Comparison of ENCODE assay signal across 8 mouse cellular contexts in the genomic region with DNA sequence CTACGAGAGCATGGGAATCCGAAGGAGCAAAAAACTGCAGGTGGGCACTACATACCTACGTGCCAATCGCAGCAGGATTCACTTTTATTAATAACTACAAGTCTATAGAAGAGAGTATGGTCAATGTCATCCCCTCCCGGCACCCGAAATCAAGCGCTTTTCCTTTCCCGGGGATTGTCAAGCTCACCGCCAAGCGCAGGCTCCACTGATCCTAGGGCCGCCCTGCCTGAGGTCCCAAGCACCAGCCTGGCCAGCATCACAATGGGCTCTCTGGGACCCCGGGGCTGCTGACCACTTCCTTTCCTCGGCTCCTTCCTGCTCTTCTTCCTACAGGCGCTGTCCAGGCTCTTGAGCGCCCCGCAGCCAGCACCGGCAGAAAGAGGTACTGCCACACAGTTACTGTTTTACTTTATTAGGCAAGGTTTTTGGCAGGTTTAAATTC. TPM values are rescaled to one million over a fixed set of nuclear protein-coding genes. Genes with fewer than 3 reads are reported as not detected.
DNase-seq lines count a peak whose midpoint lies in the region; ATAC-seq and TF ChIP-seq lines count a peak whose summit lies in the region.

TSS of gene Usp45 (plus strand) at position 294 of the 442 bp plus-strand sequence.
TSS of gene Tstd3 (minus strand) at position 350 of the 442 bp plus-strand sequence.

- peak; percentile 100 for ATAC-seq in erythroid progenitor cell, adult 5-6 weeks (replicated peaks; ENCODE audit: low FRiP score, poor library complexity, severe bottlenecking)
- ATAC-seq in heart, embryonic 13.5 days (ENCODE audit: extremely low read depth, insufficient number of reproducible peaks, low FRiP score, low TSS enrichment): peak; percentile 83
- ATAC-seq in liver, embryonic 11.5 days (replicated peaks; ENCODE audit: low FRiP score): peak; percentile 91

- H3K27ac ChIP-seq in heart, embryonic 13.5 days (replicated peaks): peak within 1 kb of the TSS; percentile 26; the same call in 1 of the 2 replicates
- H3K27ac ChIP-seq in liver, embryonic 11.5 days (ENCODE audit: low read depth, low read length): peak within 1 kb of the TSS; percentile 43

- H3K4me3 ChIP-seq in heart, embryonic 13.5 days: peak within 1 kb of the TSS; percentile 85
- peak within 1 kb of the TSS; percentile 80 for H3K4me3 ChIP-seq in liver, embryonic 11.5 days (ENCODE audit: low read depth, low read length)
- peak within 1 kb of the TSS; percentile 57 for H3K4me3 ChIP-seq in myocyte

- H3ac ChIP-seq in myocyte (ENCODE audit: control insufficient read depth, insufficient read length): no peak within 1 kb of the TSS

- peak within 1 kb of the TSS; percentile 85 for H3K9ac ChIP-seq in heart, embryonic 13.5 days
- H3K9ac ChIP-seq in liver, embryonic 11.5 days (ENCODE audit: low read depth, low read length): peak within 1 kb of the TSS; percentile 82

- WGBS in heart, embryonic 13.5 days: 1% methylated on average over 17 of the region's 17 CpGs
- WGBS in liver, embryonic 11.5 days: 3% methylated on average over 17 of the region's 17 CpGs

- peak; percentile 78 for DNase-seq in CD4-positive helper T cell, adult 2 months (ENCODE audit: low read depth, low spot score)
- peak; percentile 46 for DNase-seq in brain, embryonic 18.5 days (ENCODE audit: low read depth, low spot score)
- peak; percentile 89 for DNase-seq in kidney, postnatal 10 days
- peak; percentile 72 for DNase-seq in liver, embryonic 11.5 days (ENCODE audit: low spot score)
- DNase-seq in splenic B cell, adult 2 months (ENCODE audit: low read depth, low spot score): peak; percentile 80

- H3K4me1 ChIP-seq in heart, embryonic 13.5 days: no peaks in the 10 kb centered on the region
- H3K4me1 ChIP-seq in liver, embryonic 11.5 days (replicated peaks; ENCODE audit: control insufficient read depth, insufficient read depth, low read length): no peaks in the 10 kb centered on the region

- peak; percentile 43 for TF ChIP-seq POLR2A in myocyte (IDR thresholded peaks at IDR 0.05; ENCODE audit: insufficient read length, low read depth)

- no peaks in the 10 kb centered on the region for H3K36me3 ChIP-seq in heart, embryonic 13.5 days
- no peaks in the 10 kb centered on the region for H3K36me3 ChIP-seq in liver, embryonic 11.5 days (ENCODE audit: control insufficient read depth, insufficient read depth, low read length)
- H3K36me3 ChIP-seq in myocyte (ENCODE audit: control insufficient read depth, insufficient read depth): no peaks in the 10 kb centered on the region
- no peaks in the 10 kb centered on the region for H3K36me3 ChIP-seq in splenic B cell, adult 2 months (ENCODE audit: control insufficient read depth, insufficient read depth, low read length, poor library complexity, severe bottlenecking)

- peak within 1 kb of the TSS; percentile 84 for H3K4me2 ChIP-seq in heart, embryonic 13.5 days
- peak within 1 kb of the TSS; percentile 83 for H3K4me2 ChIP-seq in liver, embryonic 11.5 days
- H3K4me2 ChIP-seq in myocyte (ENCODE audit: low read depth): peak within 1 kb of the TSS; percentile 78

- no peaks in the 10 kb centered on the region for H3K27me3 ChIP-seq in heart, embryonic 13.5 days (replicated peaks)
- no peaks in the 10 kb centered on the region for H3K27me3 ChIP-seq in liver, embryonic 11.5 days (replicated peaks; ENCODE audit: control insufficient read depth, insufficient read depth, low read length)
- H3K27me3 ChIP-seq in myocyte (ENCODE audit: control insufficient read depth, insufficient read depth, insufficient read length): no peaks in the 10 kb centered on the region
- no peaks in the 10 kb centered on the region for H3K27me3 ChIP-seq in splenic B cell, adult 2 months (ENCODE audit: control insufficient read depth, insufficient read depth, low read length, poor library complexity, severe bottlenecking)

- H3K79me2 ChIP-seq in myocyte (ENCODE audit: control insufficient read depth, insufficient read depth): no peaks in the 10 kb centered on the region

- no peaks in the 10 kb centered on the region for H3K9me3 ChIP-seq in heart, embryonic 13.5 days
- H3K9me3 ChIP-seq in liver, embryonic 11.5 days (ENCODE audit: control insufficient read depth, low read length): no peaks in the 10 kb centered on the region

TF ChIP-seq in myocyte, 11 proteins besides CTCF, POLR2A, EP300 and RAD21:
- TF ChIP-seq TCF3 (IDR thresholded peaks at IDR 0.05; ENCODE audit: insufficient read length, low read depth) (no peak), USF1 (IDR thresholded peaks at IDR 0.05; ENCODE audit: low read depth) (no peak), SRF (IDR thresholded peaks at IDR 0.05; ENCODE audit: control insufficient read depth, insufficient read length, low read depth) (peak; percentile 17), CEBPB (IDR thresholded peaks at IDR 0.05; ENCODE audit: insufficient read depth, poor library complexity, severe bottlenecking) (no peak), E2F4 (IDR thresholded peaks at IDR 0.05; ENCODE audit: insufficient read depth) (no peak), POLR2AphosphoS2 (IDR thresholded peaks at IDR 0.05; ENCODE audit: insufficient read length, low read depth) (peak; percentile 18)
TF ChIP-seq in myocyte: peak in this region for 2.

RNA-seq across cellular contexts. Expression of gene Usp45, which starts in this region (rescaled TPM):
- total RNA-seq in erythroid progenitor cell, adult 5-6 weeks (2015; ENCODE audit: low replicate concordance): 56.6 and 69.2 TPM in 2 replicates
- 40.2 and 46.3 TPM in 2 replicates for total RNA-seq in erythroid progenitor cell, adult 5-6 weeks (2017; ENCODE audit: low replicate concordance)
- polyA plus RNA-seq in heart, embryonic 13.5 days (2015; fragmentation: Nextera tagmentation; extraction: Ambion mirVana): 6.6 and 6.9 TPM in 2 replicates
- polyA plus RNA-seq in liver, embryonic 11.5 days (2014; fragmentation: Nextera tagmentation; extraction: Ambion mirVana): 16.5 and 18.8 TPM in 2 replicates
- 3.8 TPM for polyA plus RNA-seq in myocyte (2012; fragmentation: generic; extraction: Trizol)

RNA-seq across cellular contexts. Expression of gene Tstd3, which starts in this region (rescaled TPM):
- total RNA-seq in erythroid progenitor cell, adult 5-6 weeks (2015; ENCODE audit: low replicate concordance): 5.4 and 10.9 TPM in 2 replicates
- total RNA-seq in erythroid progenitor cell, adult 5-6 weeks (2017; ENCODE audit: low replicate concordance): 1.5 and 8.5 TPM in 2 replicates
- polyA plus RNA-seq in heart, embryonic 13.5 days (2015; fragmentation: Nextera tagmentation; extraction: Ambion mirVana): 15.2 and 18.7 TPM in 2 replicates
- 27.1 and 30.1 TPM in 2 replicates for polyA plus RNA-seq in liver, embryonic 11.5 days (2014; fragmentation: Nextera tagmentation; extraction: Ambion mirVana)
- 7.5 TPM for polyA plus RNA-seq in myocyte (2012; fragmentation: generic; extraction: Trizol)

Comparison
In these comparisons a context has a peak if more than half of its experiments do, and no peak if none do; other contexts are left out.
1. Peak in every context shown above with its lines: DNase-seq, ATAC-seq, H3K4me3 ChIP-seq and H3K27ac ChIP-seq.